In the genomic region with DNA sequence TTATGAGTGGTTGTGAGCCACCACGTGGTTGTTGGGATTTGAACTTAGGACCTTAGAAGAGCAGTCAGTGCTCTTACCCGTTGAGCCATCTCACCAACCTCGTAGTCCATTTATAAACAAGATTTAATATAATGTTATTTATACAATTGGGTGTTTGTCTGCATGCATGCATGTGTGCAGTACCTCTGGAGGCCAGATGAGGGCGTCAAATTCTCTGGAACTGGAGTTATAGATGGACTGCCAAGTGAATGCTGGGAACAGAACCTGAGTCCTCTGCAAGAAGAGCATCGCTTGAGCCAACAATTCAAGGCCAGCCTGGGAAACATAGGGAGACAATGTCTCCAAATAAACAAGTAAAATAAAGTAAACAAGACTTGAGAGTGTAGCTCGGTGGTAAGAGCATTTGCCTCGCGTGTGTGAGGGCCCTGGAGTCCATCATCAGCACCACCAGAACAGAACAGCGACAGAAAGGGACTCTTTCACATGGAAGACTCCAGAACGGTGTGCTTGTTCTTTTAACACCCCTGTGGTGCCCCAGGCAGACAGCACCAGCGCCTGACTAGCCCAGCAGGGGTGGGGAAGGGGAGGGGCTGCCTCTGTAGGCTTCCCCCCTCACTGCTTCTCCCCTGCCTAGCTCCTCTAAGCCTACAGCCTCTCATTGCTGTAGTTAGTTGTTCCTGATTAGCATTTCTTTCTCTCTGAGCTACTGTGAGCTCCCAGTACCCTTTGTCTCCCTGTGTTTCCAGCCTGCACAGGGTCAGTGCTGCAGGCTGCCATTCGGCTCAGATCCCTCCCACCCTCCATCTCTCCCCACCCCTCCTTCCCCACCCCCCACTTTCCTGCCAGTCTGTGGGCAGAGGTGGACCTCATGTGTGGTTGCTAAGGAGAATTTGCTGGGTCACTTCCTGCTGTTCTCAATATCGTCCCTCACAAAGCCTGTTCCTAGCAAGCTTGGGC, we compare ENCODE assay signal across 8 mouse cellular contexts. TPM values are rescaled to one million over a fixed set of nuclear protein-coding genes. Genes with fewer than 3 reads are reported as not detected.
A peak's percentile ranks its signal among the peaks of the same experiment; 100 is the strongest.
DNase-seq lines count a peak whose midpoint lies in the region; ATAC-seq and TF ChIP-seq lines count a peak whose summit lies in the region.

No protein-coding gene starts in this region.

- DNase-seq in cerebellum, adult 11-12 months, result peak; percentile 17
- DNase-seq in cerebellum, adult 9-10 months, result no peak
- DNase-seq in urinary bladder, postnatal 25 days (ENCODE audit: low spot score), result peak; percentile 12
- DNase-seq in urinary bladder, postnatal 10 days (ENCODE audit: low spot score), result no peak
- peak; percentile 41 for DNase-seq in limb, embryonic 14.5 days (ENCODE audit: low spot score)
- no peak for DNase-seq in spleen, postnatal 4 days (ENCODE audit: low spot score in 2 of 2)

- no peak for TF ChIP-seq POLR2A in limb, embryonic 14.5 days (IDR thresholded peaks at IDR 0.05; ENCODE audit: borderline replicate concordance, extremely low read depth, insufficient read depth, insufficient read length)

- no peak overlapping the region for H3K4me3 ChIP-seq in limb, embryonic 14.5 days (replicated peaks; ENCODE audit: low read length)
- H3K4me3 ChIP-seq in neural tube, embryonic 14.5 days (ENCODE audit: low read depth, low read length), result no peak overlapping the region

- ATAC-seq in hematopoietic stem cell, adult 5-6 weeks (replicated peaks in 1 of 2; ENCODE audit: insufficient read depth in 1 of 2, low FRiP score in 2 of 2, low TSS enrichment in 1 of 2, low read depth in 1 of 2, poor library complexity in 2 of 2, severe bottlenecking in 2 of 2), result peak; percentile 92 to 93
- ATAC-seq in limb, embryonic 14.5 days (ENCODE audit: low FRiP score, low read depth), result no peak; the same call in 1 of the 2 replicates
- ATAC-seq in neural tube, embryonic 14.5 days (ENCODE audit: low read depth), result peak; percentile 94

- H3K27ac ChIP-seq in limb, embryonic 14.5 days (replicated peaks; ENCODE audit: low read depth, low read length), result no peak overlapping the region; the same call in 1 of the 2 replicates
- H3K27ac ChIP-seq in neural tube, embryonic 14.5 days (ENCODE audit: low read depth, low read length), result peak overlapping the region; percentile 68

- WGBS in limb, embryonic 14.5 days, result 28% methylated on average over 11 of the region's 13 CpGs
- WGBS in neural tube, embryonic 14.5 days, result 24% methylated on average over 12 of the region's 13 CpGs

- peak overlapping the region; percentile 21; the same call in 1 of the 2 replicates for H3K4me2 ChIP-seq in limb, embryonic 14.5 days (replicated peaks; ENCODE audit: low read depth, low read length, severe bottlenecking)
- no peak overlapping the region for H3K4me2 ChIP-seq in neural tube, embryonic 14.5 days (ENCODE audit: low read depth, low read length)

- H3K27me3 ChIP-seq in limb, embryonic 14.5 days (ENCODE audit: control insufficient read depth, insufficient read depth, low read length), result no peaks in the 10 kb centered on the region
- no peaks in the 10 kb centered on the region for H3K27me3 ChIP-seq in neural tube, embryonic 14.5 days (ENCODE audit: control insufficient read depth, insufficient read depth, low read length)

- H3K4me1 ChIP-seq in limb, embryonic 14.5 days (ENCODE audit: control insufficient read depth, insufficient read depth, low read length), result peaks cover 8% of the 10 kb centered on the region; the same call in 1 of the 2 replicates
- no peaks in the 10 kb centered on the region for H3K4me1 ChIP-seq in neural tube, embryonic 14.5 days (ENCODE audit: control insufficient read depth, insufficient read depth, low read length)

- H3K36me3 ChIP-seq in limb, embryonic 14.5 days (ENCODE audit: control insufficient read depth, insufficient read depth, low read length), result no peaks in the 10 kb centered on the region
- H3K36me3 ChIP-seq in neural tube, embryonic 14.5 days (ENCODE audit: control insufficient read depth, insufficient read depth, low read length), result no peaks in the 10 kb centered on the region

- no peak overlapping the region for H3K9ac ChIP-seq in limb, embryonic 14.5 days (ENCODE audit: low read depth, low read length, severe bottlenecking)
- H3K9ac ChIP-seq in neural tube, embryonic 14.5 days (replicated peaks; ENCODE audit: low read depth, low read length), result peak overlapping the region; percentile 32; the same call in 1 of the 2 replicates

- no peaks in the 10 kb centered on the region for H3K9me3 ChIP-seq in limb, embryonic 14.5 days (ENCODE audit: control insufficient read depth, low read length)
- no peaks in the 10 kb centered on the region for H3K9me3 ChIP-seq in neural tube, embryonic 14.5 days (ENCODE audit: control insufficient read depth, low read length)

RNA-seq across cellular contexts. Expression of a gene that starts 8.3 kb away (rescaled TPM):
- total RNA-seq in hematopoietic stem cell, adult 5-6 weeks (2017), result 24.4 and 33.3 TPM in 2 replicates
- polyA plus RNA-seq in limb, embryonic 14.5 days (2012; rRNA removed), result 0.15 and 0.26 TPM in 2 replicates
- 0.21 TPM in 1 of 2 replicates, not detected in the other for polyA plus RNA-seq in limb, embryonic 14.5 days (2014; fragmentation: Nextera tagmentation; extraction: Ambion mirVana)
- 2.1 and 2.6 TPM in 2 replicates for polyA plus RNA-seq in neural tube, embryonic 14.5 days (2014; fragmentation: Nextera tagmentation; extraction: Ambion mirVana)

Comparison
In these comparisons a context has a peak if more than half of its experiments do, and no peak if none do; other contexts are left out.
1. DNase-seq: peak in cerebellum, adult 11-12 months (single experiment), urinary bladder, postnatal 25 days (single experiment) and limb, embryonic 14.5 days (single experiment); none in cerebellum, adult 9-10 months (single experiment), urinary bladder, postnatal 10 days (single experiment) and spleen, postnatal 4 days (0 of 2).